Mouse (Mus musculus): ENCODE measurements around the gene Dnal1. TPM values are rescaled to one million over a fixed set of nuclear protein-coding genes. Genes with fewer than 3 reads are reported as not detected.
A peak's percentile ranks its signal among the peaks of the same experiment; 100 is the strongest.

Dnal1 gene
- total and polyA plus RNA-seq, 3 experiments = 1.3 to 1.7 TPM; not detected in 1

DNA sequence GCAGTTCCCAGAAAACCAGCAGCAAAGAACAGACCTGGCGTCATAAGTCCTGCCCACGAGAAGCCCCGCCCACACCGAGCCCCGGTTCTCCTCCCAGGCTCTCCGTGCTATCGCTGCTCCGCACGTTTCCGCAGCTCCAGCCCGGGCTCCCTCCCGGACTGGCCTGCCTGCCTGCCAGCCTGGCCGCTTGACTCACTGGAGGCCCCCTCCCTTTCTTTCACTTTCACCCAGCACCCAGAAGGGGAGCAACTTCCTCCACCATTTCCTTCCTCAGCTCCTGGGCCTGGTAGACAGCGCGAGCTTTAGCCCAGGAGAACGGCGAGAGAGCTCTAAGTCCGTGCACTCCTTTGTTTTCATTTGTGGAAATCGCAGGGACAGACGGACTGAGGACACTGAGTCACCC, 61.5 kb downstream of the Dnal1 start:
- peaks cover 8 to 53% of the 10 kb centered on the region in 2 experiments; a peak in 3 of 4 replicates for H3K36me3 ChIP-seq (ENCODE audit: control insufficient read depth in 1 of 2, insufficient read depth in 2 of 2, low read length in 2 of 2)
- peak overlapping the region; percentile 96 for H3K27ac ChIP-seq (ENCODE audit: control insufficient read depth, low read depth, low read length)
- peak overlapping the region; percentile 40 to 41 for H3K4me3 ChIP-seq (ENCODE audit: control insufficient read depth in 1 of 2, insufficient read depth in 1 of 2, low read depth in 2 of 2, low read length in 2 of 2)
- H3K27me3 ChIP-seq (ENCODE audit: control insufficient read depth in 1 of 2, insufficient read depth in 2 of 2, low read length in 2 of 2) = no peaks in the 10 kb centered on the region
- H3K4me1 ChIP-seq (ENCODE audit: control insufficient read depth in 1 of 2, insufficient read depth in 2 of 2, low read length in 2 of 2) = peaks cover 42 to 52% of the 10 kb centered on the region in 2 experiments
- TF ChIP-seq POLR2A (IDR thresholded peaks at IDR 0.05; ENCODE audit: control insufficient read depth in 1 of 2, insufficient read depth in 1 of 2, low read depth in 1 of 2, low read length in 2 of 2, poor library complexity in 1 of 2) (peak in 1 of 2 experiments; percentile 50; a peak in 2 of 4 replicates), ZKSCAN1 (IDR thresholded peaks at IDR 0.05; ENCODE audit: low read depth, low read length) (no peak), MXI1 (IDR thresholded peaks at IDR 0.05; ENCODE audit: low read depth, low read length) (peak; percentile 81; the same call in 1 of the 2 replicates), UBTF (IDR thresholded peaks at IDR 0.05; ENCODE audit: borderline replicate concordance, insufficient read depth, low read depth, low read length) (peak; percentile 57; the same call in 1 of the 2 replicates), TCF12 (IDR thresholded peaks at IDR 0.05; ENCODE audit: low read depth, low read length) (peak; percentile 92), TBP (IDR thresholded peaks at IDR 0.05; ENCODE audit: low read depth, low read length) (peak; percentile 42; the same call in 1 of the 2 replicates), POLR2AphosphoS2 (IDR thresholded peaks at IDR 0.05; ENCODE audit: low read length) (peak; percentile 83), GATA1 (IDR thresholded peaks at IDR 0.05; ENCODE audit: low read depth, low read length) (peak; percentile 76), E2F4 (IDR thresholded peaks at IDR 0.05; ENCODE audit: borderline replicate concordance, low read depth, low read length) (no peak), MYB (IDR thresholded peaks at IDR 0.05; ENCODE audit: low read depth, low read length) (no peak), NELFE (IDR thresholded peaks at IDR 0.05; ENCODE audit: low read depth, low read length) (peak; percentile 68), ETS1 (IDR thresholded peaks at IDR 0.05; ENCODE audit: low read depth, low read length) (peak; percentile 73), ELF1 (IDR thresholded peaks at IDR 0.05; ENCODE audit: low read depth, low read length) (peak; percentile 50), BHLHE40 (IDR thresholded peaks at IDR 0.05; ENCODE audit: borderline replicate concordance, low read depth, low read length) (peak; percentile 83; the same call in 1 of the 2 replicates), HCFC1 (IDR thresholded peaks at IDR 0.05; ENCODE audit: low read depth, low read length) (peak; percentile 66), SIN3A (IDR thresholded peaks at IDR 0.05; ENCODE audit: low read length) (peak; percentile 44), RCOR1 (IDR thresholded peaks at IDR 0.05; ENCODE audit: low read depth, low read length) (0 out of 2 replicates have a peak, but pooled peaks have one; percentile 0), MAFK (IDR thresholded peaks at IDR 0.05; ENCODE audit: borderline replicate concordance, low read depth, low read length) (no peak), ZMIZ1 (IDR thresholded peaks at IDR 0.05; ENCODE audit: low read depth, low read length) (peak; percentile 74), TAL1 (IDR thresholded peaks at IDR 0.05; ENCODE audit: low read length) (peak; percentile 91), MYC (IDR thresholded peaks at IDR 0.05; ENCODE audit: low read depth, low read length) (0 out of 2 replicates have a peak, but pooled peaks have one; percentile 17), MEF2A (IDR thresholded peaks at IDR 0.05; ENCODE audit: extremely low read depth, insufficient replicate concordance, low read depth, low read length, poor library complexity, severe bottlenecking) (0 out of 2 replicates have a peak, but pooled peaks have one; percentile 47), MAZ (IDR thresholded peaks at IDR 0.05; ENCODE audit: low read depth, low read length) (peak; percentile 98), CHD2 (IDR thresholded peaks at IDR 0.05; ENCODE audit: low read length) (no peak), GABPA (IDR thresholded peaks at IDR 0.05; ENCODE audit: low read depth, low read length) (no peak), JUND (IDR thresholded peaks at IDR 0.05; ENCODE audit: low read depth, low read length) (no peak), ZNF384 (IDR thresholded peaks at IDR 0.05; ENCODE audit: low read depth, low read length) (no peak), USF1 (IDR thresholded peaks at IDR 0.05; ENCODE audit: low read depth, low read length) (no peak), EP300 (IDR thresholded peaks at IDR 0.05; ENCODE audit: low read depth in 1 of 2, low read length in 2 of 2) (peak; percentile 69 to 81), SMC3 (IDR thresholded peaks at IDR 0.05; ENCODE audit: low read depth, low read length) (peak; percentile 16; the same call in 1 of the 2 replicates)
- DNase-seq (ENCODE audit: low read depth, low spot score) = peak; percentile 96
- peak overlapping the region; percentile 66 for H3K9ac ChIP-seq (ENCODE audit: control insufficient read depth, low read depth, low read length, poor library complexity, severe bottlenecking)
- H3K9me3 ChIP-seq (replicated peaks; ENCODE audit: insufficient read depth, low read length) = no peaks in the 10 kb centered on the region
- H3K79me2 ChIP-seq (ENCODE audit: control insufficient read depth, insufficient read depth, low read length, poor library complexity) = peaks cover 77% of the 10 kb centered on the region
